Mouse (Mus musculus): ENCODE measurements around the gene Qprt. TPM values are rescaled to one million over a fixed set of nuclear protein-coding genes. Genes with fewer than 3 reads are reported as not detected.

Qprt gene
- polyA plus RNA-seq, 1 experiment from 2014 or later: 14.5 TPM

Other genes with a start within 250 kb of the Qprt start
- gene Taok2, start 237.5 kb downstream of the Qprt start, polyA plus RNA-seq (2016; fragmentation: Nextera tagmentation; extraction: Ambion mirVana): 33.2 and 39.2 TPM in 2 replicates
- 18.6 and 20.7 TPM in 2 replicates for gene Tmem219, start 199.3 kb downstream of the Qprt start, polyA plus RNA-seq (2016; fragmentation: Nextera tagmentation; extraction: Ambion mirVana)
- 15.5 and 21.3 TPM in 2 replicates for gene Kctd13, start 193.3 kb downstream of the Qprt start, polyA plus RNA-seq (2016; fragmentation: Nextera tagmentation; extraction: Ambion mirVana)
- gene Asphd1, start 172.6 kb downstream of the Qprt start, polyA plus RNA-seq (2016; fragmentation: Nextera tagmentation; extraction: Ambion mirVana): not detected in 2 replicates
- gene Sez6l2, start 171.7 kb downstream of the Qprt start, polyA plus RNA-seq (2016; fragmentation: Nextera tagmentation; extraction: Ambion mirVana): 0.15 and 0.35 TPM in 2 replicates
- gene Cdipt, start 146.3 kb downstream of the Qprt start, polyA plus RNA-seq (2016; fragmentation: Nextera tagmentation; extraction: Ambion mirVana): 87.4 and 89.3 TPM in 2 replicates
- 1.3 and 1.5 TPM in 2 replicates for gene Cdiptos, start 146.1 kb downstream of the Qprt start, polyA plus RNA-seq (2016; fragmentation: Nextera tagmentation; extraction: Ambion mirVana)
- gene Mvp, start 107.6 kb downstream of the Qprt start, polyA plus RNA-seq (2016; fragmentation: Nextera tagmentation; extraction: Ambion mirVana): 8.4 and 9.9 TPM in 2 replicates
- 0.41 TPM in 1 of 2 replicates, not detected in the other for gene Pagr1b, start 105.7 kb downstream of the Qprt start, polyA plus RNA-seq (2016; fragmentation: Nextera tagmentation; extraction: Ambion mirVana)
- 64.1 and 99.6 TPM in 2 replicates for gene Pagr1a, start 104.9 kb downstream of the Qprt start, polyA plus RNA-seq (2016; fragmentation: Nextera tagmentation; extraction: Ambion mirVana)
- 20.6 and 46.6 TPM in 2 replicates for gene Gm42742, start 101.1 kb downstream of the Qprt start, polyA plus RNA-seq (2016; fragmentation: Nextera tagmentation; extraction: Ambion mirVana)
- gene Prrt2, start 101.0 kb downstream of the Qprt start, polyA plus RNA-seq (2016; fragmentation: Nextera tagmentation; extraction: Ambion mirVana): 2.4 and 3.2 TPM in 2 replicates
- gene Maz, start 95.2 kb downstream of the Qprt start, polyA plus RNA-seq (2016; fragmentation: Nextera tagmentation; extraction: Ambion mirVana): 41.5 and 66.9 TPM in 2 replicates
- gene Kif22, start 79.8 kb downstream of the Qprt start, polyA plus RNA-seq (2016; fragmentation: Nextera tagmentation; extraction: Ambion mirVana): 110 and 145 TPM in 2 replicates
- gene Zg16, start 34.9 kb downstream of the Qprt start, polyA plus RNA-seq (2016; fragmentation: Nextera tagmentation; extraction: Ambion mirVana): not detected in 2 replicates
- gene AI467606, start 30.9 kb downstream of the Qprt start, polyA plus RNA-seq (2016; fragmentation: Nextera tagmentation; extraction: Ambion mirVana): 0.73 and 1.0 TPM in 2 replicates
- gene Spn, start 15.6 kb upstream of the Qprt start, polyA plus RNA-seq (2016; fragmentation: Nextera tagmentation; extraction: Ambion mirVana): 0.06 and 0.50 TPM in 2 replicates
- 49.1 and 61.0 TPM in 2 replicates for gene Cd2bp2, start 73.8 kb upstream of the Qprt start, polyA plus RNA-seq (2016; fragmentation: Nextera tagmentation; extraction: Ambion mirVana)
- gene Tbc1d10b, start 86.2 kb upstream of the Qprt start, polyA plus RNA-seq (2016; fragmentation: Nextera tagmentation; extraction: Ambion mirVana): 26.4 and 28.3 TPM in 2 replicates
- gene Mylpf, start 86.7 kb upstream of the Qprt start, polyA plus RNA-seq (2016; fragmentation: Nextera tagmentation; extraction: Ambion mirVana): 40.4 and 51.1 TPM in 2 replicates
- gene Zfp553, start 110.8 kb upstream of the Qprt start, polyA plus RNA-seq (2016; fragmentation: Nextera tagmentation; extraction: Ambion mirVana): 30.5 and 42.9 TPM in 2 replicates
- 21.2 and 25.4 TPM in 2 replicates for gene Sept1, start 110.9 kb upstream of the Qprt start, polyA plus RNA-seq (2016; fragmentation: Nextera tagmentation; extraction: Ambion mirVana)
- 41.3 and 44.6 TPM in 2 replicates for gene Zfp771, start 122.0 kb upstream of the Qprt start, polyA plus RNA-seq (2016; fragmentation: Nextera tagmentation; extraction: Ambion mirVana)
- gene Dctpp1, start 138.5 kb upstream of the Qprt start, polyA plus RNA-seq (2016; fragmentation: Nextera tagmentation; extraction: Ambion mirVana): 222 and 262 TPM in 2 replicates
- 79.9 and 88.3 TPM in 2 replicates for gene Sephs2, start 151.8 kb upstream of the Qprt start, polyA plus RNA-seq (2016; fragmentation: Nextera tagmentation; extraction: Ambion mirVana)
- gene Itgal, start 174.0 kb upstream of the Qprt start, polyA plus RNA-seq (2016; fragmentation: Nextera tagmentation; extraction: Ambion mirVana): 0.72 and 0.92 TPM in 2 replicates
- gene Zfp768, start 223.4 kb upstream of the Qprt start, polyA plus RNA-seq (2016; fragmentation: Nextera tagmentation; extraction: Ambion mirVana): 18.7 and 19.0 TPM in 2 replicates

All from heart, embryonic 10.5 days (tissue).